Mouse (Mus musculus): ENCODE results near the gene Rp9. TPM values are rescaled to one million over a fixed set of nuclear protein-coding genes. Genes with fewer than 3 reads are reported as not detected.
"Not testable (repeated sequence)": the region's sequence is repeated elsewhere in the genome, so short reads cannot be mapped to it uniquely, and the experiment has no call there.

The Rp9 gene
- polyA plus RNA-seq, 1 experiment from 2014 or later: 42.2 TPM

- no peak for DNase-seq
Measured at GRCm38 (mm10) chr9:22405414-22405813, 64.1 kb downstream of the Rp9 start.

GRCm38 (mm10) chr9:22403501-22403900, 66.0 kb downstream of the Rp9 start:
- 59% methylated on average over 2 of the region's 2 CpGs for WGBS (ENCODE audit: insufficient replicate concordance)
- not testable (repeated sequence) for H3K4me3 ChIP-seq (ENCODE audit: low read depth, low read length); H3K27ac ChIP-seq (ENCODE audit: low read depth); H3K4me2 ChIP-seq (ENCODE audit: low read depth, low read length); H3K9ac ChIP-seq (replicated peaks); H3K27me3 ChIP-seq (ENCODE audit: insufficient read depth, low read length); DNase-seq; ATAC-seq; H3K9me3 ChIP-seq (ENCODE audit: low read length); H3K36me3 ChIP-seq (replicated peaks; ENCODE audit: insufficient read depth, low read length); H3K4me1 ChIP-seq (ENCODE audit: insufficient read depth)

More at GRCm38 (mm10) chr9:22405414-22405813, 64.1 kb downstream of the Rp9 start:
- no peak overlapping the region for H3K4me2 ChIP-seq (ENCODE audit: low read depth, low read length)
- no peaks in the 10 kb centered on the region for H3K9me3 ChIP-seq (ENCODE audit: low read length)
- H3K9ac ChIP-seq (replicated peaks): no peak overlapping the region
- no peaks in the 10 kb centered on the region for H3K27me3 ChIP-seq (ENCODE audit: insufficient read depth, low read length)
- 76% methylated on average over 3 of the region's 3 CpGs for WGBS (ENCODE audit: insufficient replicate concordance)
- no peak for TF ChIP-seq CTCF (IDR thresholded peaks at IDR 0.05; ENCODE audit: low read depth)
- no peak for TF ChIP-seq EP300 (IDR thresholded peaks at IDR 0.05; ENCODE audit: low read depth)
- H3K4me1 ChIP-seq (ENCODE audit: insufficient read depth): no peaks in the 10 kb centered on the region
- no peaks in the 10 kb centered on the region for H3K36me3 ChIP-seq (replicated peaks; ENCODE audit: insufficient read depth, low read length)
- H3K4me3 ChIP-seq (ENCODE audit: low read depth, low read length): no peak overlapping the region
- no peak for ATAC-seq
- no peak overlapping the region for H3K27ac ChIP-seq (ENCODE audit: low read depth)

GRCm38 (mm10) chr9:22402976-22403375, 66.6 kb downstream of the Rp9 start:
- Histone ChIP-seq H3K36me3 (replicated peaks; ENCODE audit: insufficient read depth, low read length) (no peaks in the 10 kb centered on the region), H3K4me1 (ENCODE audit: insufficient read depth) (no peaks in the 10 kb centered on the region), H3K4me2 (ENCODE audit: low read depth, low read length) (no peak overlapping the region), H3K27me3 (ENCODE audit: insufficient read depth, low read length) (no peaks in the 10 kb centered on the region), H3K9ac (replicated peaks) (no peak overlapping the region), H3K4me3 (ENCODE audit: low read depth, low read length) (no peak overlapping the region), H3K27ac (ENCODE audit: low read depth) (no peak overlapping the region), H3K9me3 (ENCODE audit: low read length) (no peaks in the 10 kb centered on the region)
- WGBS (ENCODE audit: insufficient replicate concordance): 70% methylated on average over 3 of the region's 3 CpGs
- TF ChIP-seq EP300 (IDR thresholded peaks at IDR 0.05; ENCODE audit: low read depth) (no peak), CTCF (IDR thresholded peaks at IDR 0.05; ENCODE audit: low read depth) (no peak)
- ATAC-seq: no peak
- DNase-seq: no peak

DNA sequence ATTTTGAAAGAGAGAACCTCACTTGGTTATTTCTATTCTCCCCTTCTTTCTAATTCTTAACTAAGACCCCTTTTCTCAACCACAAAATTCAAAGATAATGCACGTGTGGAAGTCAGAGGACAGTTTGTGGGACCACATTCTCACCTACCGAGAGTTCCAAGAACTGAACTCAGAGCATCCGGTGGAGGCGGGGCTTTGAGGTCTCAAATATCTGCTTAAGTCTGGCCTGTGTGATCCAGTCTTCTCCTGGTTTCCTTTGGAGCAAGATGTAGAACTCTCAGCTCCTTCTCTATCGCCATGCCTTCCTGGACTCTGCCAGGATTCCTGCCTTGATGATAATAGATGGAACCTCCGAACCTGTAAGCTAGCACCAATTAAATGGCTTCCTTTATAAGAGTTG, 67.5 kb downstream of the Rp9 start:
- WGBS (ENCODE audit: insufficient replicate concordance): 71% methylated on average over 6 of the region's 6 CpGs
- Histone ChIP-seq H3K4me1 (ENCODE audit: insufficient read depth) (no peaks in the 10 kb centered on the region), H3K27me3 (ENCODE audit: insufficient read depth, low read length) (no peaks in the 10 kb centered on the region), H3K27ac (ENCODE audit: low read depth) (no peak overlapping the region), H3K9ac (replicated peaks) (no peak overlapping the region), H3K9me3 (ENCODE audit: low read length) (no peaks in the 10 kb centered on the region), H3K36me3 (replicated peaks; ENCODE audit: insufficient read depth, low read length) (no peaks in the 10 kb centered on the region), H3K4me3 (ENCODE audit: low read depth, low read length) (no peak overlapping the region), H3K4me2 (ENCODE audit: low read depth, low read length) (no peak overlapping the region)
- ATAC-seq (no peak), DNase-seq (no peak)
- TF ChIP-seq CTCF (IDR thresholded peaks at IDR 0.05; ENCODE audit: low read depth) (no peak), EP300 (IDR thresholded peaks at IDR 0.05; ENCODE audit: low read depth) (no peak)

DNA sequence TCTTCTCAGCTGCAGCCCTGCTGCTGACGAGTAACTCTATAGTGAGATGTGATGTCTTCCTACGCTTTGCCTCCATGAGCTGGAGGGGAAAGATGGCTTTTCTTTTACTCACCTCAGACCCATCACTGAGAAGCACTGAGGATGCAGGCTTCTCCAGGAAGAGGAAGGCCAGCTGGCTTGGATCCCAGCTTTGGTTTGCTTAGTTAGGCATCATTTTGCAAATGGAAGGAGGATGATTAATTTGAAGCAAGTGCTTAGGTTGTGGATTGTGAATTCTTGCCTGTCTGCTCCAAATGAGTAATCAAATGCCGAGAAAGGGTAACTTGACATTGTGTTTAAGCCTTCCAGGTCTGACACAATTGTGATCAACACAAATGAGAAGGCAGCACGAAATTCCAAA, 70.5 kb downstream of the Rp9 start:
- H3K9ac ChIP-seq (replicated peaks): no peak overlapping the region
- H3K36me3 ChIP-seq (replicated peaks; ENCODE audit: insufficient read depth, low read length): no peaks in the 10 kb centered on the region
- no peaks in the 10 kb centered on the region for H3K9me3 ChIP-seq (ENCODE audit: low read length)
- no peak for DNase-seq
- H3K4me2 ChIP-seq (ENCODE audit: low read depth, low read length): no peak overlapping the region
- H3K4me3 ChIP-seq (ENCODE audit: low read depth, low read length): no peak overlapping the region
- WGBS (ENCODE audit: insufficient replicate concordance): 74% methylated on average over 4 of the region's 4 CpGs
- ATAC-seq: no peak
- TF ChIP-seq EP300 (IDR thresholded peaks at IDR 0.05; ENCODE audit: low read depth) (no peak), CTCF (IDR thresholded peaks at IDR 0.05; ENCODE audit: low read depth) (no peak)
- H3K4me1 ChIP-seq (ENCODE audit: insufficient read depth): no peaks in the 10 kb centered on the region
- H3K27ac ChIP-seq (ENCODE audit: low read depth): no peak overlapping the region
- H3K27me3 ChIP-seq (ENCODE audit: insufficient read depth, low read length): no peaks in the 10 kb centered on the region

- WGBS (ENCODE audit: insufficient replicate concordance): 57% methylated on average over 2 of the region's 2 CpGs
- H3K36me3 ChIP-seq (replicated peaks; ENCODE audit: insufficient read depth, low read length): no peaks in the 10 kb centered on the region
- DNase-seq (no peak), ATAC-seq (no peak)
- TF ChIP-seq EP300 (IDR thresholded peaks at IDR 0.05; ENCODE audit: low read depth) (no peak), CTCF (IDR thresholded peaks at IDR 0.05; ENCODE audit: low read depth) (no peak)
- H3K4me2 ChIP-seq (ENCODE audit: low read depth, low read length): no peak overlapping the region
- no peaks in the 10 kb centered on the region for H3K27me3 ChIP-seq (ENCODE audit: insufficient read depth, low read length)
- H3K27ac ChIP-seq (ENCODE audit: low read depth): no peak overlapping the region
- no peaks in the 10 kb centered on the region for H3K9me3 ChIP-seq (ENCODE audit: low read length)
- H3K4me3 ChIP-seq (ENCODE audit: low read depth, low read length): no peak overlapping the region
- peaks cover 4% of the 10 kb centered on the region for H3K4me1 ChIP-seq (ENCODE audit: insufficient read depth)
- H3K9ac ChIP-seq (replicated peaks): no peak overlapping the region
Measured at GRCm38 (mm10) chr9:22394725-22395124, 74.8 kb downstream of the Rp9 start.

- Histone ChIP-seq H3K4me2 (ENCODE audit: low read depth, low read length) (no peak overlapping the region), H3K4me1 (ENCODE audit: insufficient read depth) (peaks cover 15% of the 10 kb centered on the region), H3K27ac (ENCODE audit: low read depth) (no peak overlapping the region), H3K4me3 (ENCODE audit: low read depth, low read length) (no peak overlapping the region), H3K27me3 (ENCODE audit: insufficient read depth, low read length) (no peaks in the 10 kb centered on the region), H3K36me3 (replicated peaks; ENCODE audit: insufficient read depth, low read length) (no peaks in the 10 kb centered on the region; the same call in 1 of the 2 replicates), H3K9ac (replicated peaks) (no peak overlapping the region), H3K9me3 (ENCODE audit: low read length) (no peaks in the 10 kb centered on the region)
- TF ChIP-seq EP300 (IDR thresholded peaks at IDR 0.05; ENCODE audit: low read depth) (no peak), CTCF (IDR thresholded peaks at IDR 0.05; ENCODE audit: low read depth) (no peak)
- WGBS (ENCODE audit: insufficient replicate concordance): 79% methylated on average over 5 of the region's 5 CpGs
- DNase-seq (no peak), ATAC-seq (no peak)
Measured at GRCm38 (mm10) chr9:22390390-22390789, 79.2 kb downstream of the Rp9 start.
